Mouse (Mus musculus) stomach, embryonic 16.5 days (tissue): ENCODE measurements around the gene Plk5. TPM values are rescaled to one million over a fixed set of nuclear protein-coding genes. Genes with fewer than 3 reads are reported as not detected.
A peak's percentile ranks its signal among the peaks of the same experiment; 100 is the strongest.

ENCODE experiments used
- ATAC-seq: fragments of 200-750 bp; cut with Nextera tagmentation; 2 replicates; pipeline ENCODE4 v1.8.0; 2017; ENCODE audit warnings: moderate number of reproducible peaks, moderate TSS enrichment; ENCODE audit not compliant: insufficient read depth, low FRiP score
- H3K27ac ChIP-seq: fragments of 300-500 bp; sonication (generic); 2 replicates; pipeline ENCODE4 v1.5.1; 2014; ENCODE audit warnings: low read length
- H3K27me3 ChIP-seq: fragments of 300-500 bp; sonication (generic); 2 replicates; pipeline ENCODE4 v1.6.1; 2014; ENCODE audit warnings: low read length, control low read depth, mixed read lengths; ENCODE audit not compliant: control insufficient read depth, insufficient read depth
- H3K36me3 ChIP-seq: fragments of 300-500 bp; sonication (generic); 2 replicates; pipeline ENCODE4 v1.6.1; 2014; ENCODE audit warnings: low read length; ENCODE audit not compliant: control insufficient read depth, insufficient read depth
- H3K4me1 ChIP-seq: fragments of 300-500 bp; sonication (generic); 2 replicates; pipeline ENCODE4 v1.6.1; 2014; ENCODE audit warnings: low read length, control low read depth, mixed read lengths; ENCODE audit not compliant: control insufficient read depth, insufficient read depth
- H3K4me2 ChIP-seq: fragments of 300-500 bp; sonication (generic); 2 replicates; pipeline ENCODE4 v1.6.1; 2014; ENCODE audit warnings: low read depth, low read length, mixed read lengths
- H3K4me3 ChIP-seq: fragments of 300-500 bp; sonication (generic); replicated peaks from 2 replicates; pipeline ENCODE4 v1.5.1; 2014; ENCODE audit warnings: mild to moderate bottlenecking, low read length
- H3K9ac ChIP-seq: fragments of 300-500 bp; sonication (generic); 2 replicates; pipeline ENCODE4 v1.6.1; 2014; ENCODE audit warnings: low read length
- H3K9me3 ChIP-seq: fragments of 300-500 bp; sonication (generic); replicated peaks from 2 replicates; pipeline ENCODE4 v1.6.1; 2016; ENCODE audit warnings: low read length, control low read depth; ENCODE audit not compliant: control insufficient read depth
- WGBS: fragments of 180-500 bp; shearing (Covaris S2); extraction: QIAGEN DNeasy Blood & Tissue Kit; methylation state at CpG from one replicate; pipeline ENCODE4 v1.1.7; 2014; 5-methylcytosine and 5-hydroxymethylcytosine counted together
- microRNA-seq: library from miRNA; unstranded; fragments of <30 nt; microRNA quantifications from one replicate; pipeline ENCODE4, GENCODE M21; 2016
- polyA plus RNA-seq: library from polyadenylated mRNA; unstranded; fragments of >200 nt; fragmentation: Nextera tagmentation; extraction: Ambion mirVana; gene quantifications from 2 replicates; pipeline ENCODE4 v1.2.1, GENCODE M21; 2015

Gene Plk5
- polyA plus RNA-seq, 1 experiment from 2014 or later = 0.14 TPM

DNA sequence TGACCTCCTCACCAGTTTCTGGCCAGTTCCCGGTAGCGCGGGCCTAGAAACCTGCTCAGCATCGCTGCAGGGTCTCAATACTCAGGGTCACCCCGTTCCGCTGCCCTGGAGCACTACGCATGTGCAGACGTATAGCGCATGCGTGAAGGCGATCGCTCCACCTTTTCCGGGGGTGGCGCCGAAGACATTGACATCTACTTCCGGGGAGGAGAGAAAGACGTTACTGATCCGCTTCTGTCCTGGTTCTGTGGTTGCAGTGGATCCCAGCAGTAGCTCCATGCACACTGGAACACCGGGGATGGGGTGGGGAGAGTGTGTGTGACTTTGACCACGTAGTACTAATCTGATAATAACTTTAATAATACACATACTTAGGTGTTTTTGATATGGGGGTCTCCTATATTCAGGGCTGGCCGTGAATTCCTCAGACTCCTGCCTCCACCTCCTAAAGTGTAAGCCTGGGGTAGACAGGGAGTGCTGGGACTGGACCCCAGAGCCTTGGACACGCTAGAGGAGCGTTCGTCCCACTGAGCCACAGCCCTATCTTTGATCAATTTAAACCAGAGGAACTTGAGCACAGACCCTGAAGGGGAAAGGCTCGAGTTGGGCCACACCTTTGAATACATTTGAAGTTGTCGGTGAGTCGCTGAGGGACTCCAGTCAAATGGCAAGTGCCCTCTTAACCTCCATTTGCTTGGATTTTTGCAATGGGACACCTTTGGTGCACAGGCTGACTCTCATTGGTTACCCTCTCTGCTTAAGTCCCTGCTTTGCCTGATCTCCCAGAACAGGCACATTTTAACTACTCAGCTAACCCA lies 50.6 kb downstream of the Plk5 start, which contains the start of gene Uqcr11:
Gene Uqcr11 (minus strand): TSS at position 147 of the 818 bp plus-strand sequence.
- Histone ChIP-seq H3K9me3 (no peaks in the 10 kb centered on the region), H3K36me3 (peaks cover 36% of the 10 kb centered on the region), H3K4me3 (peak within 1 kb of the TSS; percentile 75), H3K4me1 (peaks cover 23% of the 10 kb centered on the region), H3K27me3 (no peaks in the 10 kb centered on the region), H3K9ac (peak within 1 kb of the TSS; percentile 86), H3K27ac (peak within 1 kb of the TSS; percentile 81), H3K4me2 (peak within 1 kb of the TSS; percentile 89)
- WGBS = under 1% methylated on average over 27 of the region's 27 CpGs
- peak; percentile 85 for ATAC-seq

DNA sequence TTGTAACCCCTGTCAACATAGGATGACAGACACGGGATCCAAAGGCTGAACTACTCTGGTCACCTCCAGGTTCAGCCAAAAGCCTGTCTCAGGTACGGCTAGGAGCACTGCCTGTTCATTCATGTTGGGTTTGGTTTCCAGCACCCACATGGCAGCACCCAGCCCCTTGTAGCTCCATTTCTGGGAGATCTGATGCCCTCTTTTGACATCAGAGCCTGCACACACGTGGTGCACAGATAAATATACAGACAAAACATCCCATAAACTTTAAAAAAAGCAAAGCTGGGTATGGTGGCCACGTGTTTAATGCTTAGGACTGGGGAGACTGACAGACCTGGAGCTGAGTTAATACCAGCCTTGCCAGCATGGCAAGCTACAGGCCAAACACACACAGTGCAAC lies 51.7 kb downstream of the Plk5 start:
- Histone ChIP-seq H3K4me3 (no peak overlapping the region), H3K36me3 (peaks cover 36% of the 10 kb centered on the region), H3K4me1 (peaks cover 23% of the 10 kb centered on the region), H3K9ac (peak overlapping the region; percentile 74; the same call in 1 of the 2 replicates), H3K27me3 (no peaks in the 10 kb centered on the region), H3K27ac (peak overlapping the region; percentile 81; the same call in 1 of the 2 replicates), H3K9me3 (no peaks in the 10 kb centered on the region), H3K4me2 (no peak overlapping the region)
- 42% methylated on average over 4 of the region's 4 CpGs for WGBS
- ATAC-seq = no peak

DNA sequence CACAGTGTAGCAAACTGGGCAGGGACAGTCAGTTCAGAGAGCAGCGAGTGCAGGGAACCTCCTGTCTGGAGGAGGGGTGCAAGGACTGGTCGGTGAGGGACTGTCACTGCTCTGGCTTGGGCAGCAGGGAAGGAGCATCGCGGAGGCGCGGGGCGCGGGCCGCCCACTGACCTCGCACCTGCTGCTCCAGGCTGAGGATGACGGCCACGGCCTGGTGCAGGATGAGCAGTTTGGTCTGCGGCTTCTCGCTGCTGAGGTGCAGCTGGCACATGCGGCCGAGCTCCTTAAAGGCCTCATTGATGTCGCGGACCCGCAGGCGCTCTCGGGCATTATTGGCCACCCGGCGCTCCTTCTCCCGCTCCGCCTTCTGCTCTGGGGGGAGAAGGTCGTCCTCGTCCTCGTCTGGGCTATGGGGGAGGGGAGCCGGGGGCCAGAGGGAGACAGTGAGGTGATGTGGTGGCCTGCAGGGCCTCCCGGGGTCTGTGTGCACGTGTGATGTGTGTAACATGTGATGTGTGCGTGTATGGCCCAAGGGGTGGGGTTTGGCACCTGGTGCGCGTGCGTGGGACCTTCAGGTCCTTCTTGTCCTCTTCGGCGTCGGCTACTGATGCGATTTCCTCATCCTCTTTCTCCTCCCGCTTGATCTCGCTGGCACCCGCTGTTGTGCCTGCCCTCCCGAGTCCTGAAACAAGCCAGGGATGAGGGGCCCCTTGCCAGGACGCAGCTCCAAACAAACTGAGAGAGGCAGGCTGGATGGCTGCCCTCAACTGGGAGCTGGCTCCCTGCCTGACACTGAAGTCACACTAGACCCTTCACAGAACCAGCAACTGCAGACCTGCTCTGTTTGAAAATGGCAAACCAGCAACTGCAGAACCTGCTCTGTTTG lies 56.6 kb downstream of the Plk5 start:
- Histone ChIP-seq H3K4me3 (no peak overlapping the region), H3K36me3 (peaks cover 55% of the 10 kb centered on the region), H3K27me3 (no peaks in the 10 kb centered on the region), H3K9me3 (no peaks in the 10 kb centered on the region), H3K4me2 (no peak overlapping the region), H3K9ac (no peak overlapping the region), H3K27ac (peak overlapping the region; percentile 48), H3K4me1 (no peaks in the 10 kb centered on the region)
- WGBS = 83% methylated on average over 44 of the region's 44 CpGs
- ATAC-seq = no peak; the same call in 1 of the 2 replicates

Small RNA genes within 50 kb of the gene (microRNA-seq; reads per million reads assigned to microRNA genes)
- gene Gm22721 = not detected

Other genes starting within 250 kb of the Plk5 start
- gene Stk11, start 240.7 kb upstream of the Plk5 start, polyA plus RNA-seq = 14.5 and 14.8 TPM in 2 replicates
- 536 and 594 TPM in 2 replicates for gene Atp5d, start 217.8 kb upstream of the Plk5 start, polyA plus RNA-seq
- gene Cbarp, start 215.6 kb upstream of the Plk5 start, polyA plus RNA-seq = 3.1 and 3.9 TPM in 2 replicates
- 7.8 and 9.8 TPM in 2 replicates for gene Midn, start 208.2 kb upstream of the Plk5 start, polyA plus RNA-seq
- gene Cirbp, start 190.5 kb upstream of the Plk5 start, polyA plus RNA-seq = 69.8 and 80.8 TPM in 2 replicates
- gene 1600002K03Rik, start 183.5 kb upstream of the Plk5 start, polyA plus RNA-seq = 16.4 and 16.6 TPM in 2 replicates
- 9.3 and 10.5 TPM in 2 replicates for gene Efna2, start 177.0 kb upstream of the Plk5 start, polyA plus RNA-seq
- gene Mum1, start 130.0 kb upstream of the Plk5 start, polyA plus RNA-seq = 50.8 and 51.6 TPM in 2 replicates
- 340 and 344 TPM in 2 replicates for gene Ndufs7, start 107.3 kb upstream of the Plk5 start, polyA plus RNA-seq
- gene Gamt, start 95.4 kb upstream of the Plk5 start, polyA plus RNA-seq = 92.0 and 115 TPM in 2 replicates
- 35.8 and 43.9 TPM in 2 replicates for gene Dazap1, start 95.0 kb upstream of the Plk5 start, polyA plus RNA-seq
- 807 and 821 TPM in 2 replicates for gene Rps15, start 64.0 kb upstream of the Plk5 start, polyA plus RNA-seq
- gene Apc2, start 60.5 kb upstream of the Plk5 start, polyA plus RNA-seq = 3.3 and 4.3 TPM in 2 replicates
- gene 2310011J03Rik, start 35.9 kb upstream of the Plk5 start, polyA plus RNA-seq = 46.6 and 48.1 TPM in 2 replicates
- gene Pcsk4, start 27.0 kb upstream of the Plk5 start, polyA plus RNA-seq = 3.7 and 4.4 TPM in 2 replicates
- 45.2 and 51.1 TPM in 2 replicates for gene Reep6, start 26.5 kb upstream of the Plk5 start, polyA plus RNA-seq
- gene Adamtsl5, start 8.0 kb upstream of the Plk5 start, polyA plus RNA-seq = 22.0 and 24.0 TPM in 2 replicates
- gene Mex3d, start 31.2 kb downstream of the Plk5 start, polyA plus RNA-seq = 3.0 and 4.1 TPM in 2 replicates
- 131 and 139 TPM in 2 replicates for gene Mbd3, start 43.1 kb downstream of the Plk5 start, polyA plus RNA-seq
- 669 and 707 TPM in 2 replicates for gene Uqcr11, start 50.4 kb downstream of the Plk5 start, polyA plus RNA-seq
- 46.1 and 57.9 TPM in 2 replicates for gene Tcf3, start 77.2 kb downstream of the Plk5 start, polyA plus RNA-seq
- 0.06 and 0.08 TPM in 2 replicates for gene Onecut3, start 138.4 kb downstream of the Plk5 start, polyA plus RNA-seq
- gene Atp8b3, start 182.7 kb downstream of the Plk5 start, polyA plus RNA-seq = 0.12 and 0.21 TPM in 2 replicates
- gene Rexo1, start 205.1 kb downstream of the Plk5 start, polyA plus RNA-seq = 16.7 TPM in 2 replicates
- gene Klf16, start 220.9 kb downstream of the Plk5 start, polyA plus RNA-seq = 8.4 and 8.7 TPM in 2 replicates
- gene Abhd17a, start 233.9 kb downstream of the Plk5 start, polyA plus RNA-seq = 42.9 and 44.3 TPM in 2 replicates
- gene Scamp4, start 246.4 kb downstream of the Plk5 start, polyA plus RNA-seq = 92.1 and 99.9 TPM in 2 replicates
- gene Adat3, start 246.4 kb downstream of the Plk5 start, polyA plus RNA-seq = 5.6 and 6.7 TPM in 2 replicates
- gene Gm49322, start 249.6 kb downstream of the Plk5 start, polyA plus RNA-seq = 3.7 and 4.8 TPM in 2 replicates